17 mouse cellular contexts compared by ENCODE assay signal in the genomic region with DNA sequence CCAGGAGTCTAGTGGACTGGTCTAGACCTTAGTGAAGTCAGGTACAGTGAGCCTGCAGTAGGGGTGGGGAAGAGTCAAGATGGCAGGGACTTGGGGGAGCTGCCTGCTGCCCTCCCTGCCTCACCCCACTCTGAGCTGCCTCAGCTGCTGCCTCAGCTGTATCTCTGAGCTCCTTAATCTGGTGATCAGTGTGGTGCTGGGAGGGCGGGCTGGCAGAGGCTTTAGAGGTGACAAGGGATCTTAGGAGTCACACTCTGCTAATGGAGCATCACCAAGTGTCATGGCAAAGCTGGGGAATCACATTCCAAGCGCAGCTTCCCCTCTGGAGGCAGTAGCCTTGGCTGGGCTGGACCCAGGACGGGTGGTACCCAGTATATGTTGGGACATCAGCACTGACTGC.
A peak's percentile ranks its signal among the peaks of the same experiment; 100 is the strongest.
DNase-seq lines count a peak whose midpoint lies in the region; ATAC-seq lines count a peak whose summit lies in the region.
"Had no signal": no experiment of that assay in that cellular context is flagged by ENCODE, and none has a peak within 500 bp of the region (broad histone marks: within the 10 kb centered on the region; RNA-seq: fewer than 3 reads in every experiment).

No protein-coding gene starts in this region.

- ATAC-seq in forebrain, embryonic 12.5 days (ENCODE audit: low FRiP score) = no peak
- no peak for ATAC-seq in hindbrain, embryonic 13.5 days (ENCODE audit: low FRiP score)
- no peak for ATAC-seq in midbrain, embryonic 14.5 days (ENCODE audit: low FRiP score, low TSS enrichment)
- no peak for ATAC-seq in megakaryocyte-erythroid progenitor cell, adult 5-6 weeks (replicated peaks; ENCODE audit: low FRiP score, low TSS enrichment, poor library complexity, severe bottlenecking)

- H3K4me2 ChIP-seq in forebrain, embryonic 12.5 days = no peak overlapping the region
- no peak overlapping the region for H3K4me2 ChIP-seq in hindbrain, embryonic 13.5 days
- no peak overlapping the region for H3K4me2 ChIP-seq in midbrain, embryonic 14.5 days (ENCODE audit: low read length)
- H3K4me2 ChIP-seq: embryonic facial prominence, embryonic 13.5 days; heart, embryonic 11.5 days; limb, embryonic 13.5 days; liver, embryonic 15.5 days; stomach, embryonic 15.5 days had no signal

- peaks cover 46% of the 10 kb centered on the region for H3K4me1 ChIP-seq in embryonic facial prominence, embryonic 10.5 days
- H3K4me1 ChIP-seq in forebrain, embryonic 12.5 days = peaks cover 93% of the 10 kb centered on the region
- H3K4me1 ChIP-seq in hindbrain, embryonic 13.5 days (replicated peaks) = peaks cover 91% of the 10 kb centered on the region
- H3K4me1 ChIP-seq in midbrain, embryonic 14.5 days (ENCODE audit: control insufficient read depth, insufficient read depth, low read length) = peaks cover 49% of the 10 kb centered on the region
- H3K4me1 ChIP-seq: liver, embryonic 15.5 days; stomach, embryonic 15.5 days had no signal

- 0 out of 2 replicates have a peak overlapping the region, but pooled peaks have one; percentile 14 for H3K27ac ChIP-seq in embryonic facial prominence, embryonic 10.5 days (replicated peaks)
- H3K27ac ChIP-seq in forebrain, embryonic 12.5 days = peak overlapping the region; percentile 100
- H3K27ac ChIP-seq in hindbrain, embryonic 13.5 days = peak overlapping the region; percentile 99
- H3K27ac ChIP-seq in midbrain, embryonic 14.5 days (replicated peaks; ENCODE audit: low read depth, low read length) = peak overlapping the region; percentile 88
- H3K27ac ChIP-seq: embryonic facial prominence, embryonic 13.5 days; limb, embryonic 13.5 days; liver, embryonic 15.5 days; stomach, embryonic 15.5 days had no signal

- peaks cover 100% of the 10 kb centered on the region for H3K27me3 ChIP-seq in embryonic facial prominence, embryonic 10.5 days (replicated peaks; ENCODE audit: low read depth, poor library complexity, severe bottlenecking)
- H3K27me3 ChIP-seq in forebrain, embryonic 12.5 days = 0 out of 2 replicates have a peak, but pooled peaks cover 2% of the 10 kb centered on the region
- 0 out of 2 replicates have a peak, but pooled peaks cover 6% of the 10 kb centered on the region for H3K27me3 ChIP-seq in hindbrain, embryonic 13.5 days
- peaks cover under 1% of the 10 kb centered on the region; the same call in 1 of the 2 replicates for H3K27me3 ChIP-seq in midbrain, embryonic 14.5 days (ENCODE audit: control insufficient read depth, insufficient read depth, low read length)

- WGBS in embryonic facial prominence, embryonic 10.5 days = 37% methylated on average over 3 of the region's 3 CpGs
- 48% methylated on average over 3 of the region's 3 CpGs for WGBS in forebrain, embryonic 12.5 days
- WGBS in hindbrain, embryonic 13.5 days = 28% methylated on average over 3 of the region's 3 CpGs
- WGBS in midbrain, embryonic 14.5 days = 31% methylated on average over 3 of the region's 3 CpGs

- H3K4me3 ChIP-seq in embryonic facial prominence, embryonic 10.5 days = no peak overlapping the region
- H3K4me3 ChIP-seq in forebrain, embryonic 12.5 days (replicated peaks) = no peak overlapping the region
- no peak overlapping the region for H3K4me3 ChIP-seq in hindbrain, embryonic 13.5 days
- H3K4me3 ChIP-seq in midbrain, embryonic 14.5 days (replicated peaks; ENCODE audit: low read depth, low read length) = no peak overlapping the region
- H3K4me3 ChIP-seq: embryonic facial prominence, embryonic 13.5 days; limb, embryonic 13.5 days; liver, embryonic 15.5 days; stomach, embryonic 15.5 days had no signal

- no peaks in the 10 kb centered on the region for H3K9me3 ChIP-seq in embryonic facial prominence, embryonic 10.5 days
- H3K9me3 ChIP-seq in forebrain, embryonic 12.5 days = no peaks in the 10 kb centered on the region
- H3K9me3 ChIP-seq in hindbrain, embryonic 13.5 days = no peaks in the 10 kb centered on the region
- H3K9me3 ChIP-seq in midbrain, embryonic 14.5 days (ENCODE audit: control insufficient read depth, low read length) = no peaks in the 10 kb centered on the region
- H3K9me3 ChIP-seq: embryonic facial prominence, embryonic 13.5 days; limb, embryonic 13.5 days; liver, embryonic 15.5 days; stomach, embryonic 15.5 days had no signal

- no peaks in the 10 kb centered on the region for H3K36me3 ChIP-seq in embryonic facial prominence, embryonic 10.5 days (replicated peaks)
- H3K36me3 ChIP-seq in forebrain, embryonic 12.5 days (replicated peaks) = peaks cover 86% of the 10 kb centered on the region
- peaks cover 53% of the 10 kb centered on the region for H3K36me3 ChIP-seq in hindbrain, embryonic 13.5 days
- peaks cover 28% of the 10 kb centered on the region for H3K36me3 ChIP-seq in midbrain, embryonic 14.5 days (ENCODE audit: control insufficient read depth, insufficient read depth, low read length)
- H3K36me3 ChIP-seq: embryonic facial prominence, embryonic 13.5 days; limb, embryonic 13.5 days; liver, embryonic 15.5 days; stomach, embryonic 15.5 days had no signal

- no peak overlapping the region for H3K9ac ChIP-seq in forebrain, embryonic 12.5 days
- H3K9ac ChIP-seq in hindbrain, embryonic 13.5 days = no peak overlapping the region
- H3K9ac ChIP-seq in midbrain, embryonic 14.5 days (replicated peaks; ENCODE audit: low read length) = no peak overlapping the region
- H3K9ac ChIP-seq: embryonic facial prominence, embryonic 13.5 days; limb, embryonic 13.5 days; liver, embryonic 15.5 days; stomach, embryonic 15.5 days had no signal

- DNase-seq in embryonic facial prominence, embryonic 10.5 days (ENCODE audit: low spot score) = no peak
- no peak for DNase-seq in midbrain, embryonic 14.5 days
- DNase-seq in urinary bladder, adult 18-20 months (ENCODE audit: low spot score in 2 of 2) = no peak
- no peak for DNase-seq in right cerebral cortex, adult 18-20 months
- no peak for DNase-seq in layer of hippocampus, adult 9-10 months (ENCODE audit: low spot score)
- DNase-seq: heart, postnatal 36 days; kidney, adult 18-20 months; kidney, postnatal 4 days; lung, postnatal 14 days had no signal

Comparison
In these comparisons a context has a peak if more than half of its experiments do, and no peak if none do; other contexts are left out.
1. H3K27ac ChIP-seq: peak in every context shown above with its lines; median percentile 100 in forebrain, embryonic 12.5 days; 99 in hindbrain, embryonic 13.5 days; 88 in midbrain, embryonic 14.5 days; 14 in embryonic facial prominence, embryonic 10.5 days.